Mouse (Mus musculus) A20 (cell line): ENCODE measurements at regions not wholly inside any gene's neighbourhood (a gene's known extent, or its start where the extent isn't known, plus 50 kb on each side); places are given as distances from the start of the nearest gene placed in this dataset.
A peak's percentile ranks its signal among the peaks of the same experiment; 100 is the strongest.
"Not testable (repeated sequence)": the region's sequence is repeated elsewhere in the genome, so short reads cannot be mapped to it uniquely, and the experiment has no call there.

Source experiments
- DNase-seq: peaks from one replicate; pipeline ENCODE4 v3.0.0-alpha.2; 2011; ENCODE audit warnings: low read depth, low spot score

DNA sequence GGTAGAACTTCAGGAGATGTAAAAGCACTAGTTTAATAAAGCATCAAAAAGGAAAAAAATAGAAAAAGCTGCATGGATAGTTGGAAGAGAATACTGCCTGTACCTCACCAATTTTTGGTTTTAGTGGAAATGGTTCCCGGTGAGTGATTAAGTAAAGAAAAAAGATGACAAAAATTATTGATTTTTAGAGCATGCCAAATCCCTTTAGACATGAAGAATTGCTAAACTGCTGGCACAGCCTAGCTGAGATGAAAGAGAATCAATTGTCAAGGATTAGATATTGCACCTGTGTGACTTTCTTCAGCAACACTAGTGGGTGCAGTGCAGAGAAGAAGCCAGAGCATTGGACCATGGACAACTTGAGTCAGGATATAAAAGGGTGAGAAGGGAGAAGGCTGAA, 348.7 kb upstream of the Cpeb2 start:
- no peak for DNase-seq

DNA sequence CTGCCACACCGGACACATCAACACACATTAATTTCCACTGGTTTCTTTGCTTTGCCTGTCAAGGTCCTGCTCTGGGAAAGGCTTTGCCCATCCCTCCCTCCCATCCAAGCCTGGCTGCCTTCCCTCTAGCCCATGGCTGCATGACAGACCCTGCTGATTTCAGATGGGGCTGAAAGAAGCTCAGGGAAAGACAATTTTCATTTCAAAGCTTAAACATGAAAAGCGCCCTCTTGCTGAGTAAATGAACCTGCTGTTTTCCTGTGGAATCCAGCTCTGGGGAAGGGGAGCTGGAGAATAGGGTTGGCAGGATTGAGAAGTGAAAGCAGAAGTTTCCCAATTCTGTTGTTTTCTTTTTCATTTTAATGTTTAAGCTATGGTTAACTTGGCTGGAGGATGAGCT, 341.1 kb upstream of the Cpeb2 start:
- no peak for DNase-seq

DNA sequence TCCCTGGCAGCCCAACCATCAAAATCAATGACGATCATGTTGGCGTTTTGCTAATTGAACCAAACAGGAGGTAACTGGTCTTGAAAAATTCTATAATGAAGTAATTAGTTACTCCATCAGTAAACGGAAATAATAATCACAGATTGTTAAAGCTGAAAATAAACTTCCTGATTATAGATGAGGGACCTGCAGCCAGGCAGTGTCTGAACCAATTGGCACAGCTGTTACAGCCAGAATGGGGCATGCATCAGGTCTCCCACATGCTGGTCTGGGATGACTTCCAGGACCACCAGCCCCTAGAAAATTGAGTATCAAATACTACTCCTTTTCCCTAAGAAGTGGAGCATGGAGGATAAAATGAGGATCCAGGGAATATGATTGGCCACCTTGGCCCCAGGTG, 326.8 kb upstream of the Cpeb2 start:
- no peak for DNase-seq

DNA sequence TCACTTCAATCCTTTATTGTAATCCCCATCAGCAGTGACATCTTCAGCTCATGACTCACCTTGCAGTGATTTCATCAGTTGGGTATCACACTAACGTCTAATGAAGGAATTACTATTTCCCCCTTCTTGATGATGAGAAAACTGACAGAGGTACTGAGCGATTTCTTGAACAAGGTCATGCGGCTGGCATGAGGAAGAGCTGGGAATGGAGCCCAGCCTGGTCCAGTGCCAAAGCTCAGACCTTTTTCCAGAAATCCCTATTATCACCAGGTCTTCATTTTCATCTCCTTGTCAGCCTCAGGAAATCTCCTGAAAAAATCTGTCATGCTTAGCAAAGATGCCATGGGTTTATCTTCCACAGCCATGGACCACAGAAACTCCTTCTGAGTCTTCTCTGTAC, 313.6 kb upstream of the Cpeb2 start:
- no peak for DNase-seq

DNA sequence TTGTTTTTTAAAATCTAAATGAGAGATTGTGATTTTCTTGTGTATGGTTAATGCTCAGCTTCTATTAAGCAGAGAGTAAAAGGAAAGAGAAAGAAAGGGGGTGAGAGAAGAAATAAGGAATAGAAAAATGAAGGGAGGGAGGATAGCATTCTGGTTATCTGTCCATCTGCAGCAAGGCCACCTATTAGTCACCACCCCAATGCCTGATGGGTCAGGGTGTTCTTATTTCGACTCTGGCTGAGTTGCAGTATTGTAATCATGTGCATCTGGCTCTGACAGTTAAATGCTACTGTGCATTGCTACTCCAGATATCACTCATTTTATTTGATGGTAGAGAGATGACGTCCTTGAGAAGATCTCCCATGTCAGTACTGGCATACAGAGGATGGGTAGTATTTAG, 300.9 kb upstream of the Cpeb2 start:
- no peak for DNase-seq

DNA sequence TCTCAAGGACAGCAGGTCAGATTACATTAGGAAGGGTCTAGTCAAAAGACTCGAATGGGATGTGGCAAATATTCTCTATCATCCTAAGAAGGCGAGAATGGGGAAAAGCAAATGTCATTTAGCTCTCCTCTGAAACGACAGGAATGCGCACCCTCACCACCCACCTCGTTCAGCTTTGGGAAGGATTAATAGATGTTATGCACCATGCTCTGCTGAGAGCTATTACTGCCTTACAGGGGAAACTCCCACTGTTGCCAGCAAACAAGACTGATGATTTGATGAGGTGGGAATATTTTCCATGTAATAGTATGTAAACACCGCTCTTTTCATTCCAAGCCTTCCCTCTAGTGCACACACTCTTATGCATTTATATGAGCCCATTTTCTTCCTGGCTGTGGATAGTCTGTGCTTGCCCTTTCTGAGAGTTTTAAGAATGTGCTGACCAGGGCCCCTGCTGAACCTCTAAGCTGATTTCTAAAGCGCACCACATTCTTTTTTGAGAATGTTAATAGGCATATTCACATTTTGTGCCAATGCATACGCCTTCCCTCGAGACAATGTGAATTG, 273.6 kb upstream of the Cpeb2 start:
- DNase-seq, result no peak

DNA sequence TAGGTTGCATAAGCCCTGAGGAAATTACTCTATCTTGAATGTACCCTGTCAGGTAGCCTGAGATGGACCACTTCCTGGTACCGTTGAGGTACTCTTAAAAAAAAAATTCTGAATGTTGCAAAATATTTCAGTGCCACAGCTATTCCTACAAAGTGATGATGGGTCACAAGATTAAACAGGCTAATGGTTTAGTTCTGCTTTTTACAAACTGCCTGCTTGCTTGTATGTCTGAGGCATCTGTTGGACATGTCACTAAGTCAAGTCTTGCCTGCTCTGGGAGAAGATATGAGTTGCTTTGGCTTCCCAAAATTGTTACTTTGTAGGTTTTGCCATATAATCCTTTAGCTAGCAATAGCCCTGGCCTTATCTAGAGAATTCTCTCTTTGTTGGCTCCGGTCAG, 266.0 kb upstream of the Cpeb2 start:
- not testable (repeated sequence) for DNase-seq

DNA sequence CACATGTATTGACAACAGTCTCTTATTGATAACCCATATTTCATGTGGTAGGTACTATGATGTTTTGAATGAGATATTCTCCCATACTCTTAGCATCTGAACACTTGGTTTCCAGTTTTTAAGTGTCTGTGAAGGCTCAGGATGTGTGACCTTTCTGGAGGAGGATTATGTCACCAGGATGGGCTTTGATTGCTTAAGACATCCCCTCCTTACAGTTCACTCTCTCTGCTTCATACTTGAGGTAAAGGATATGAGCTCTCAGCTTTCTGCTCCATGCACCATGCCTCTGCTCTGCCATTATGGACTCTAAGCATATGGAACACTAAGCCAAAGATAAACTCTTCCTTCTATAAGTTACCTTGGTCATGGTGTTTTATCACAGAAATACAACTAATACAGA, 263.8 kb upstream of the Cpeb2 start:
- DNase-seq, result no peak

DNA sequence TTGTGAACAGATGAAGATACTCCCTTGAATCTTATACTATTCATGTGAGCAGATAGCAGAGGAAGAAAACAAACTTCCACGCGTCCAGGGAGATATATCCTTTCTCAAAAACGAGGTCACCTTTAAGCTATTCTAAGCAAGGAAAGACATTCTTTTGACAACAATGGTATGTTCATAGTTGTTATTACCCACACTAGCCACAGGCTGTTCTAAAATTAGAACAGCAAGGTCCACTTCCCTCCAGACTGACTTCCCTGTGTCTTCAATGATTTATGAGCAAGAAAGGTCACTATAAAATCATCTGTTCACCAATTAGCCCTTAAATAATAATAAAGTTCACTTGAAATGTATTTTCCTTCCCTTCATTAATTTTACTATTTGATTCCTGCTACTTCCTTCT, 263.3 kb upstream of the Cpeb2 start:
- DNase-seq, result no peak

DNA sequence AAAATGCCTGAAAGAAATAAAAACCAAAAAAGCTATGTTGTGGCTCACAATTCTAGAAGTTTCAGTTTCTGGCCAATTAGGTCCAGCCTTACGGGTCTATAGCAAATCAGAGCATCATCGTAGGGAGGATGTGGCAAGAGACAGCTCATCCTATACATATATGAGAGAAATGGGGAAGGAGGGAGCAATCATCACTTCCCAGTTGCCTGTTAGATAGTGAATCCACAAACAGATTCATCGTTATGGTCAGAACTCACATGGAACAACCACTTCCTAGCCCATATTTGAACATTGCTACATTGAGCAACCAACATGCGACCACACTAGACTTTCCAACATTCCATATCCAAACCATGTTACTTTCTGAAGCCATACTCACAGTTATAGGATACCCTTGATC, 255.9 kb upstream of the Cpeb2 start:
- DNase-seq, result no peak

DNA sequence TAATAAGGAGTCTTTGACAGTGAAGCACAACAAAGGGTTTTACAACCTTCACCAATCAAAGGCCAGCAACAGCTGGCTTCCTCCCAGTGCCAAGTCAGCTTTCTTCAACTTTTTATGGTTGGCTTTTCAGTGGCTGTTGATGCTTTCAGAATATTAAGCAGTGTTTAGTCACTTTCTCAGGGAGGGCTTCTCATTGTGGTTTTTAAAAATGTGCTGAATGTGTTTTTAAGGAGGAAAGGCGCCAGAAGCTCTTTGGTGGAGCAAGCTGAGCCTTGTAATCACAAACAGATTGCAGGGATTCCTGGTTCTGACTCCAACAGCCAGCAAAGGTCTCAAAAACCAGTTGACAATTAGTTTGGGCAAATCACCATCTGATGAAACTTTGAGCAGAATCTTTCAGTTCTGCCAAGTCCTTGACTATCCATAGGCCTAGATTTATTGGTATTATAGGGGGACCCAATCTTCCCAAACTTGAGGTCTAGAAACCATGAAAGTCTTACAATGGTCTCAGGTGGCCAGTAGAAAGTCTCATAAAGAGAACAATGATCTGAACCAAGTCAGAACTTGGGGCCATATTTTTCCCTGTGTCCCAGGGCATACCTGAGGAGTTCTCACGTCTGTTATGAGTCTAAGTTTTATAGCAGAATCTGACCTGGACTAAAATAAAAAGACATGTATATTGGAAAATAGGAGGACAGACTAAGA, 251.9 kb upstream of the Cpeb2 start:
- DNase-seq, result no peak

DNA sequence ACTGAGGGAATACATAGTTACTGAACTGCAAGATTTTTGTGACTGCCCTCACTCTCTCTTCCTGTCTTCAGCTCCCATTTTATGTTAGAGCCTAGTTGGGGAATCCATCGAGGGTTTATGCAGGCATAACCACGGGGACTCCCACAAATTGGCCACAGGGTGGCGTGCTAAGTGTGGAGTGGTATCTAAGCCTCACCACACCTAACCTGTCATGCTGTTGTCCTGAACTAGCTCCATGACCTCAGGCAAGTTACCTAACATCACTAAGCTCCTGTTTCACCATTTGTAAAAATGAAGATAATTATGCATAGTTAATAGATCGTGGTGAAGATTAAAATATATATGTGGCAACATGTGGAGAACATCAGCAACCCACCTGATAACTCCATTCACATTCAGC, 246.8 kb upstream of the Cpeb2 start:
- DNase-seq, result peak; percentile 29

DNA sequence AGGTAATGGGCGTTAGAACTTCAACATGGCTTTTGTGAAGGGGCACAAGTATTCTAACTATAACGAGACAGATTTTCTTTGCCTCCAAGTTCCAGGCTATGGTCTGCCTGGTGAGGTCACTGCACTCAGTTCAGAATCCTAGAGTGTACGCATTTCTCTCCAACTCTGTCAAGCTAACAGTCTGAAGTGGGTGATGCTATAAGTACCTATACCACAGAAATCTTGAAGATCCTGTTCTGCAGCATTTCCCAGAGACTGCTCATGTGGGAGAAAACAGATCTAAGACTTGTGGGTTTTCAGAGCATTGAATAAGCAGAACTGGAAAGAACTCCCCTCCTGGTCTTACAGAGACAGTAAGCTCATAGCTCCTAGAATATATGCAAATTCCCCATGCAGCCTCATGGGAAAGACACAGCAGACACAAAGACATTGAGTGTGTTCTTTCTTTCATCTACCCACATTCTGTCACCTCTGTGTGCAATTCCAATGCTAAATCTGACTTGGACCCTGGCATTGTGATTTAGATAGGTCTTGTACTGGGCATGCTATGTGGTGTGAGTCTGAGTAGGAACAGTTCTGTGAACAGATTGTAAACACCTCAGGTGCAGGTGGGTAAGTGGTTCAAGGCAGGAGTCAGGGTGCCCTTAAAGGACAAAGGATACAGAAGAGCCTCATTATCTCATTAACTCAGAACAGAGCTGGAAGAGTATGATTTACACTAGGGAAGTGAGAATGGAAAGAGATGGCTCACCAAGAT, 245.1 kb upstream of the Cpeb2 start:
- DNase-seq, result no peak

DNA sequence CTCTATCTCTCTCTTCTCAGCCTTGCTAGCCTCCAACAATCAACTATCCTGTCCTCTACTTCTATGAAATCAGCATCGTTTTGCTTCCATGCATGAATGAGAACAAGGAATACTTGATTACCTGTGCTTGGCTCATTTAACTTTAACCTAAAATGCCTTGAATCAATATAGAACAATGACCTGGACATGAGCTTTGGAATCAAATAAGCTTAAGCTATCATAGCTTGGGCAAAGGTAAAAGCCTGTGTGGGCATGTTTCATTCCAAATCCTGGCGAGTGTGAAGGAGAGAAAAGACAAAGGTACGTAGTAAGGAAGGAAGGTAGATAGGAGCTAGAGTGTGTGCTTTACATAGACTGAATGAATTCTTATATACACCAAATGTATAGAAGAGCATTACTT, 243.7 kb upstream of the Cpeb2 start:
- no peak for DNase-seq

DNA sequence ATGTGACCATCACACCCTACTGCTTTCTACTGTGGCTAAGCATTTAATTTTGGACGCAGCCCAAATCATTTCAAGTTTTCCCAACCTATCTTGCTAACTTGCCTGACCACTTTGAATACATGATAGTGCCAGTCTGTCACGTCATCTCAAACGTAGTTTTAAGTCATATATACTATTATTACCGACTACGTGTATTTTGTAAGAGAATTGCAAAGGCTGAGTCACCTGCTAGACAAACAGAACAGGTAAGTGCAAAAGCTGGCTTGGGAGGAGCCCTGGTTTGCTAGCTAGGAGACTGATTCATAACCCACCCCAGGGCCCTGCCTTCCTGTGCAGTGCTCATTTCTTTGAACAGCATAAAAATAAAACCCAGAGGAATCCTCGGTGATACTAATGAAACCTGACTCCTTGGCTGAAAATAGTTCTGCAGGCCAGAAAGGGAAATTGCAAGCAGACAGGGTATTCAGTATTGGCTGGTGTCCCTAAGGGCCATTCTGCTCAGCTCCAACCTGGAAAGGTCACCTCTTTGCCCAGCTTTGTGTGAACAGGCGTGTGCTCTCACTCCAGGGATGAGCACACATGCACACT, 208.9 kb upstream of the Cpeb2 start:
- no peak for DNase-seq

DNA sequence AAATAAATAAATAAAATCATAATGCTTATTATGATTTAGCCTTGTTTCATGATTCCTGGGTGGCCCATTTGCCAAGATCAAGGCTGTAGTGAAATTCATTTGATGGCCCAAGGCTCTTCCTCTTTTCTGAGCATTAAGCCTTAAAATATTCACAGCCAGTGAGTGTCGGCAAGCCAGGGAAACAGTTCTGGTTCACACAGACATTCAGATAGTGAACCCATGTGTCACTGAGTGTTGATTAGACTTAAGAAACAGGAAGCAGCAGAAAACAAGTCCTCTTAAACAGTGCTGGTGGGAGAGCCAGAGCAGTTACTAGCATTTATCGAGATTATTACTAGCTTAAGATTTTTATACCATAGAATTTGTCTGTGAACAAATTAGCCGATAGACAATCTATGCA, 201.7 kb upstream of the Cpeb2 start:
- peak; percentile 35 for DNase-seq

DNA sequence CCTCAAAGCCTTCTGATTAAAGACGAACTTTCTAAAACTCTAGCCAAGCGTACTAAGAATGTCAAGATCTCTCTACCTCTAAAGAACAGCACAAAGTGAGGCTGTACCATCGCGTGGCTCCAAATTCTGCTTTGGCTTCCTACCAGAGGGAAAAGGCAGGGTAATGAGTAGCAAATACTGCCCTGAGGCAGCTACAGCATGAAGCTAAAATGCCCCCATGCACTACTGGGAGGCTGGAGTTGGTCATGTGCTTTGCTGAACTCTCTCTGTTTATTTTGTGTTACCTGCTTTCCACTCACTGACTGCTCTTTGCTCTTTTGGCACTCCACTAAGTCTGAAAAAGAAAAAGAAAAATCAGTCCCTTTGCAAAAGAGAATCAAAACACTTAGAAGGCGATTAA, 201.1 kb upstream of the Cpeb2 start:
- DNase-seq, result no peak

DNA sequence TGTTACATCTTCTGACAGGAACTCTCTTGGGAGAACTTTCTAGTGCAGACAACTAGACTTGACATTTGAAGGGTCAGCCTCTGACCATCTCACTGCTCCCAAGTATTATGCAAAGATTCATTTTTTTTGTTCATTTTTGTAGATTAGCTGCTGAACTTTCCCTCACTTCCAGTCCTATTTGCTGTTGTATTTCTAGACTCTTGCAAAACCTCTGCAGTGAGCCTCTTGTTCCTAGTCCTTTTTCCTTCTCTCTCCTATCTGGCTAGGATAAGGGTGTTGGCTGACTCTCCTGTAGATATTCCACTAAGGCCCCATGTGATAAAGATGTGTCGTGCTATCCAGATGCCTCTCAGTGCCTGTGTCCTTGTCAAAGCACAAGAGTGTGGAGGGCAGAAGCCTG, 198.5 kb upstream of the Cpeb2 start:
- DNase-seq, result no peak

DNA sequence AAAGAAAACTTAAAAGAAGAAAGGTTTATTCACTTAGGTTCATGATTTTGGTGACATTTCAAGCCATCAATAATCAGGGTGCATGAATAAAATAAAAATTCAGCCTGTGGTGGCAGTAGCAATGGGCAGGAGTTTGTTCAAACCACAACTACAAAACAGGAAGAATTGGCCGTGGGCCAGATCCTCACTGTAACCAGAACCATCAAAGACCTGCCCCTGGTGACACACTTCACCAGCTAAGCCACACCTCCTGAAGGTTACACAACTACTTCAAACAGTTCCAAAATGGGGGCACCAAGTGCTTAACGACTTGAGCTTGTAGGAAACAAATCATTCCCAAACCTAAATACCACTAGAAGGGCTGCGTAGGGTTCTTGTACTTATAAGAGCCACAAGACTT, 195.4 kb upstream of the Cpeb2 start:
- peak; percentile 69 for DNase-seq

DNA sequence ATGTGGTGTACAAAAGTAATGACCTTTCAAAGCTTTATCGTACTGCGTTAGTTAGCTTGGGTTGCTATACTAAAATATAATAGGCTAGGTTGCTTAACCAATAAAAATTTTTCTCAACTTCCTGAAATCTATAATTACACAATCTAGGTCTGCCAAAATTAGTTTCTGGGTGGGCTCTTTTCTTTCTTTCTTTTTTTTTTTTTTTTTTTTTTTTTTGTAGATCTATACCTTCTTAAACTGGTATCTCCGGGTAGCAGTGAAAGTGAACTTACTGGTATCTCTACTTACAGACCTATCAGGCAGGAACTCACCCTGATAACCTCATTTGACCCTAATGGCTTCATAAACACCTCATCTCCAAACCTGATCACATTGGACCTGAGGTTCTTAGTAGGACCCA, 193.4 kb upstream of the Cpeb2 start:
- no peak for DNase-seq

DNA sequence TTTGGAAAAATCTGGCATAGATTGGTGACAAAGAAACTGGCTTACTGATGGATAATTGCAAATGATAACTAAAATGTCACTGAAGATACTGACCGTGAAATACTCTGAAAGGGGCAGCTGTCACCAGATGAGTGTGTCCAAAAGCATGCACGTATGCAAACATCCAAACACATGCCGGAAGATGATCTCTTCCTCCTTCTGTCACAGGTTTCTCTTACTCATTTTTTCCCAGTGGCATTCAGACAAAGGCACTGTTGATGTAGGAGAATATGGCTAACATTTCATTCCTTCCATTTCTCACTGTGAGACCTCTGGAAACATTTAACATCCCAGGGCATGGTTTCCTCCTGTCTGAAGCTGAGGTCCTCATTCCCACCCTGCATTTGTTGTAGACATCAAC, 190.4 kb upstream of the Cpeb2 start:
- no peak for DNase-seq

DNA sequence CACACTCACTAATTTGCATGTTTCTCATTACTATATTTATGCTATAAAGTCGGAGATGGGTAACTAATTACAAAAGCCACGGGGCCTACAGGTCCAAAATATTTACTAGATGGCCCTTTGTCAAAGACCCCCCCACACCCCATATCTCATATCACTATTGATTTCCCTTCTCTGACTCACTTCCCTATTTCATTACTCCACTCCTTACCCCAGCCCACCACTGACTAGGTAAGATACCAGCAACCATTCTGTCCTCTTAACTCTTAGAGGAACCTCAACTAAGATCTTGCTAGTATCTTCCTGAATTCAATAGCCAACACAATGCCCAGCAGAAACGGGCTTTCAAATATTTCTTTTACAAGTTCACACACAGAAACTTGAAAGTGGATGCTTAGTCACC, 187.1 kb upstream of the Cpeb2 start:
- DNase-seq, result peak; percentile 47

DNA sequence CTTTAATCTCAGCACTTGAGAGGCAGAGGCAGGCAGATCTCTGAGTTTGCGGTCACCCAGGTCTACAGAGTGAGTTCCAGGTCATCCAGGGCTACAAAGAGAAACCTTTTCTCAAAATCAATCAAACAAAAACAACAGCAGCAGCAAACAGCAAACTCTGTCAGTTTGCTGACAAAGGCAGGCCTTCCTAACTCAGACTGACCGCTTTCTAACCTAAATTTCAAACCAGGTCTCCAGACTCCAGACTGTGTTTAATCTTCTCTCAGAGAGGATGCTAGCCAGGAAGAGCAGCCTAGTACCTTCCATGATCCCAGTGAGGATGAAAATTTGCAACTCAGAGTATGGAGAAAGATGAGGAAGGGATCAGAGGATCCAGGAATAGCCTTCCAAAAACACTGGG, 185.7 kb upstream of the Cpeb2 start:
- no peak for DNase-seq
